Mouse (Mus musculus): ENCODE measurements around the gene Ppp1r11.

Ppp1r11 gene

GRCm38 (mm10) chr17:36922715-36923114, 28.8 kb downstream of the Ppp1r11 start:
- DNase-seq (ENCODE audit: extremely low read depth, low read depth, low spot score): no peak

- no peak for DNase-seq (ENCODE audit: extremely low read depth, low read depth, low spot score)
Observed at GRCm38 (mm10) chr17:36920239-36920638, 31.3 kb downstream of the Ppp1r11 start.

DNA sequence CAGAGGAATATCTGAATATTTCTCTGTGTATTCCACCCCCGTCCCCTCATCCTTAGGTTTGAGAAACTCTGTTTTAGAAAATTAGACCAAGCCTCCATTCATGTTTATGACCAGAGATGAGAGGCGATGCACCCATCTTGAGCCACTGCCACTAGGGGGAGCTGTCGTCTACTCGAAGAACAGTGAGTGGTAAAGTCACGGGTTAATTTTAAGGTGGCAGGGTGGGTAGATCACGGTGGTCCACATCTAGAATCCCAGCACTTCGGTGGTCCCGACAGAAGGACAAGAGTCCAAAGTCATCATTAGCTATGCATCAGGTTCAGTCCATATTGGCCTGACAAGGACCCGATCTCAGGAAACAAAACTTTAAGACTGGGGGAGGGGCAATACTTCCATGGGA, 36.5 kb downstream of the Ppp1r11 start:
- no peak for DNase-seq (ENCODE audit: extremely low read depth, low read depth, low spot score)

GRCm38 (mm10) chr17:36914108-36914507, 37.4 kb downstream of the Ppp1r11 start:
- DNase-seq (ENCODE audit: extremely low read depth, low read depth, low spot score): no peak

DNA sequence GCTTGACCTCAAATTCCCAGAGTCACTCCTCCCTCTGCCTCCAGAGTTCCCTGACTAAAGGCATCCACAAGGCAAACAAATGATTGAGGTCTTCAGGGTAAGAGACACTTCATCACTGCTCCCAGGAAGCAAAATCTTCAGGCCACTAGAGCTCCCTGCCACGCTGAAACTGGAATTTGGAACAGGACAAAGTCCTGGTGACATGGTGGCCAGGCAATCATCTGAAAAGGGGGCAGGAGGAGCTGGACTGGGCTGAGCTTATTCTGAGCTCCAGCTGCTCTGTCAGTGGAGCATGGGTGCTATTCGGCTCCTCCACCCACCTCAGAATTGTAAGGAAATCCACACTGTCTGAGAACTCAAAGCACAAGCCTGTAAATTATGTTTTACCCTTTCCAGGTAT, 39.5 kb downstream of the Ppp1r11 start:
- no peak for DNase-seq (ENCODE audit: extremely low read depth, low read depth, low spot score)

DNA sequence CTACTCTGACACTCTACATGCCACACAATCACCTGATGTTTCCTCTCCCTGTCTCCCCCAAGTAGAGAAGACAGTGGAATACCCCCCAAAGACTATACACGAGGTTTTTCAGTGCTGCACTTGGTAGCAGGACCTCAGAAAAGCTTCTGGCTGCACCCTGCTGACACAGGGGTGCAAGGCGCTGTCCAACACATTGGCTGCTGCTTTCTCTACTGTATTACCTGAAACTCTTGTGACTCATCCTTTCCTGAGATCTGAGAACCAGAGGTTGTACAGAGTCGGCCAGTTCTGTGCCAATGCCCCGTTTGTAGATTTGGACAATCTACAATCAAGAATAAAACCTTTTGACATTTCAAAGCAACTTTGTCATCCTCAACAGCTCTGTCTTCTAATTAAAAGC, 41.7 kb downstream of the Ppp1r11 start:
- no peak for DNase-seq (ENCODE audit: extremely low read depth, low read depth, low spot score)

- DNase-seq (ENCODE audit: extremely low read depth, low read depth, low spot score): no peak
Observed at GRCm38 (mm10) chr17:36908235-36908634, 43.3 kb downstream of the Ppp1r11 start.

GRCm38 (mm10) chr17:36903651-36904050, 47.9 kb downstream of the Ppp1r11 start:
- no peak for DNase-seq (ENCODE audit: extremely low read depth, low read depth, low spot score)

DNA sequence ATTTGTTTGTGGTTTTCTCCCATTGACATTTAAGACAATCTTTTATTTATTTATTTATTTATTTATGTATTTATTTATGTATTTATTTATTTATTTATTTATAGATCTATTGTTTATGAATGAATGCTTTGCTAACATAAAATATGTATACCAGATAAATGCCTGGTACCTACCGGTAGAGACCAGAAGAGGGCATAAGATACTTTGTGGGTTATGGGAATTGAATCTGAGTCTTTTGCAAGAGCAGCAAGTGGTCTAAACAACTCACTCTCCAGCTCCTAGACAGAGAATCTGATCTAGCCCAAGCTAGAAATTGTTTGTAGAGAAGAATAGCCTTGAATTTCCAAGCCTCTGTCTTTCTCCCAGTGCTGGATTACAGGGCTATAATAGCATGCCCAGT, 50.9 kb downstream of the Ppp1r11 start:
- DNase-seq (ENCODE audit: extremely low read depth, low read depth, low spot score): no peak

DNA sequence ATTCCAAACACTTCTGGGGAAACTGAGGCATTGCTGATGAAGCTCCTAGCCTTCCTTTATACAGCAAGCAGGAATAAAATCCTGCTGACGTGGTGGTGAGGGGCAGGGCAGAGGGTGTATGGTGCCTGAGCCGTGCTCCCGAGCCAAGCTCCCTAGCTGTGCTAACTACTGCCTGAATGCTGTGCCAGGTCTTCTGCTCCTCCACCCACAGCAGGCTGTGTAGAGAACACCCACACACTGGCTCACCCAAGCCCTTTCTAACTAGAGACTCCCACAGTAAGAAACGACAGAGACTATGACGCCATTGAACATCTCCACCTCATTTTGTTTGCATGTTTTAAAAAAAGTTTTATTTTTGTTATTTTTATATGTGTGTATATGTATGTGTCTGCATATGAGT, 51.5 kb downstream of the Ppp1r11 start:
- DNase-seq (ENCODE audit: extremely low read depth, low read depth, low spot score): no peak

GRCm38 (mm10) chr17:36899376-36899775, 52.2 kb downstream of the Ppp1r11 start:
- no peak for DNase-seq (ENCODE audit: extremely low read depth, low read depth, low spot score)

Measured in fat pad, adult 2 months (tissue).